Mouse (Mus musculus) lung, postnatal 10 days (tissue): ENCODE measurements around the gene Nxph4.

Source experiments
- DNase-seq: peaks from one replicate; pipeline ENCODE4 v3.0.0; 2021

The Nxph4 gene

GRCm38 (mm10) chr10:127480833-127481813 lies 53.2 kb downstream of the Nxph4 start:
- DNase-seq, result peak; percentile 80

- peak; percentile 57 for DNase-seq
These were observed 55.2 kb downstream of the Nxph4 start for GRCm38 (mm10) chr10:127479131-127479530.

- DNase-seq, result no peak
These were observed 57.1 kb downstream of the Nxph4 start for GRCm38 (mm10) chr10:127477301-127477700.

GRCm38 (mm10) chr10:127476541-127476940 lies 57.8 kb downstream of the Nxph4 start:
- no peak for DNase-seq
